Mouse (Mus musculus) kidney, postnatal 0 days (tissue): ENCODE measurements around the gene Capn2. TPM values are rescaled to one million over a fixed set of nuclear protein-coding genes. Genes with fewer than 3 reads are reported as not detected.

Experiments used
- ATAC-seq: fragments of 200-750 bp; cut with Nextera tagmentation; replicated peaks from 2 replicates; pipeline ENCODE4 v1.8.0; 2017; ENCODE audit warnings: low read depth, moderate number of reproducible peaks, moderate TSS enrichment, moderate library complexity; ENCODE audit not compliant: low FRiP score
- DNase-seq: peaks from one replicate; pipeline ENCODE4 v3.0.0-alpha.2; 2016; ENCODE audit warnings: low spot score
- H3K27ac ChIP-seq: fragments of 300-500 bp; sonication (generic); 2 replicates; pipeline ENCODE4 v1.5.1; 2014; ENCODE audit warnings: mild to moderate bottlenecking
- H3K27me3 ChIP-seq: fragments of 300-500 bp; sonication (generic); 2 replicates; pipeline ENCODE4 v1.6.1; 2014; ENCODE audit warnings: low read length, mixed read lengths; ENCODE audit not compliant: insufficient read depth
- H3K36me3 ChIP-seq: fragments of 300-500 bp; sonication (generic); 2 replicates; pipeline ENCODE4 v1.6.1; 2014; ENCODE audit warnings: low read length, mixed read lengths; ENCODE audit not compliant: insufficient read depth
- H3K4me1 ChIP-seq: fragments of 300-500 bp; sonication (generic); replicated peaks from 2 replicates; pipeline ENCODE4 v1.6.1; 2014; ENCODE audit warnings: antibody characterized with exemption, low read length, mixed read lengths; ENCODE audit not compliant: insufficient read depth
- H3K4me2 ChIP-seq: fragments of 300-500 bp; sonication (generic); 2 replicates; pipeline ENCODE4 v1.6.1; 2014; ENCODE audit warnings: mild to moderate bottlenecking, low read length, moderate library complexity, mixed read lengths
- H3K4me3 ChIP-seq: fragments of 300-500 bp; sonication (generic); replicated peaks from 2 replicates; pipeline ENCODE4 v1.5.1; 2014; ENCODE audit warnings: low read depth, low read length
- H3K9ac ChIP-seq: fragments of 300-500 bp; sonication (generic); 2 replicates; pipeline ENCODE4 v1.6.1; 2014; ENCODE audit warnings: low read depth, low read length
- H3K9me3 ChIP-seq: fragments of 300-500 bp; sonication (generic); replicated peaks from 2 replicates; pipeline ENCODE4 v1.6.1; 2016; ENCODE audit warnings: low read length, inconsistent platforms, mixed read lengths
- CTCF ChIP-seq: IDR thresholded peaks from 2 replicates; pipeline ENCODE4 v1.5.1; 2016; ENCODE audit warnings: antibody characterized with exemption, low read depth, mild to moderate bottlenecking, moderate library complexity
- WGBS: fragments of 180-500 bp; shearing (Covaris S2); extraction: QIAGEN DNeasy Blood & Tissue Kit; methylation state at CpG from one replicate; pipeline ENCODE4 v1.1.7; 2014; 5-methylcytosine and 5-hydroxymethylcytosine counted together
- polyA plus RNA-seq: library from polyadenylated mRNA; unstranded; fragments of >200 nt; fragmentation: Nextera tagmentation; extraction: Ambion mirVana; gene quantifications from 2 replicates; pipeline ENCODE4 v1.2.1, GENCODE M21; 2015

Capn2 gene
- polyA plus RNA-seq, 1 experiment from 2014 or later: 95.1 TPM

- DNase-seq (peak; percentile 98), ATAC-seq (peak; percentile 94)
- Histone ChIP-seq H3K27ac (no peak overlapping the region), H3K4me1 (peaks cover 10% of the 10 kb centered on the region), H3K27me3 (no peaks in the 10 kb centered on the region), H3K36me3 (peaks cover 40% of the 10 kb centered on the region; the same call in 1 of the 2 replicates), H3K9me3 (no peaks in the 10 kb centered on the region), H3K4me3 (no peak overlapping the region), H3K4me2 (peak overlapping the region; percentile 31; the same call in 1 of the 2 replicates), H3K9ac (no peak overlapping the region)
- TF ChIP-seq CTCF: peak; percentile 98
- WGBS: 11% methylated on average over 21 of the region's 21 CpGs
Measured at GRCm38 (mm10) chr1:182489803-182490452, 27.5 kb downstream of the Capn2 start.

GRCm38 (mm10) chr1:182488503-182488902, 28.9 kb downstream of the Capn2 start:
- H3K4me3 ChIP-seq: no peak overlapping the region
- H3K36me3 ChIP-seq: peaks cover 41% of the 10 kb centered on the region; the same call in 1 of the 2 replicates
- no peak for TF ChIP-seq CTCF
- no peak overlapping the region for H3K9ac ChIP-seq
- H3K27me3 ChIP-seq: no peaks in the 10 kb centered on the region
- ATAC-seq (no peak), DNase-seq (no peak)
- H3K9me3 ChIP-seq: no peaks in the 10 kb centered on the region
- H3K4me2 ChIP-seq: no peak overlapping the region
- H3K4me1 ChIP-seq: no peaks in the 10 kb centered on the region
- H3K27ac ChIP-seq: no peak overlapping the region
- 87% methylated on average over 10 of the region's 10 CpGs for WGBS

- ATAC-seq: no peak
- H3K9ac ChIP-seq: no peak overlapping the region
- peak overlapping the region; percentile 60; the same call in 1 of the 2 replicates for H3K27ac ChIP-seq
- peaks cover 10% of the 10 kb centered on the region for H3K4me1 ChIP-seq
- H3K27me3 ChIP-seq: no peaks in the 10 kb centered on the region
- no peaks in the 10 kb centered on the region for H3K9me3 ChIP-seq
- no peak overlapping the region for H3K4me3 ChIP-seq
- WGBS: 74% methylated on average over 12 of the region's 12 CpGs
- H3K4me2 ChIP-seq: no peak overlapping the region
- DNase-seq: peak; percentile 70
- peaks cover 34% of the 10 kb centered on the region; the same call in 1 of the 2 replicates for H3K36me3 ChIP-seq
- TF ChIP-seq CTCF: no peak
Measured at GRCm38 (mm10) chr1:182483910-182484274, 33.5 kb downstream of the Capn2 start.

- DNase-seq (no peak), ATAC-seq (no peak)
- TF ChIP-seq CTCF: no peak
- Histone ChIP-seq H3K9ac (no peak overlapping the region), H3K27me3 (no peaks in the 10 kb centered on the region), H3K36me3 (peaks cover 28% of the 10 kb centered on the region; the same call in 1 of the 2 replicates), H3K9me3 (no peaks in the 10 kb centered on the region), H3K4me2 (no peak overlapping the region), H3K4me1 (peaks cover 10% of the 10 kb centered on the region), H3K4me3 (no peak overlapping the region), H3K27ac (peak overlapping the region; percentile 82; the same call in 1 of the 2 replicates)
- 87% methylated on average over 14 of the region's 14 CpGs for WGBS
Measured at GRCm38 (mm10) chr1:182482991-182483909, 34.2 kb downstream of the Capn2 start.

GRCm38 (mm10) chr1:182481646-182482295, 35.6 kb downstream of the Capn2 start:
- Histone ChIP-seq H3K4me3 (no peak overlapping the region), H3K4me2 (no peak overlapping the region), H3K27ac (peak overlapping the region; percentile 82), H3K9ac (no peak overlapping the region), H3K27me3 (no peaks in the 10 kb centered on the region), H3K4me1 (peaks cover 10% of the 10 kb centered on the region), H3K9me3 (no peaks in the 10 kb centered on the region), H3K36me3 (peaks cover 34% of the 10 kb centered on the region)
- peak; percentile 33 for ATAC-seq
- peak; percentile 28 for DNase-seq
- WGBS: 54% methylated on average over 10 of the region's 10 CpGs
- TF ChIP-seq CTCF: no peak

GRCm38 (mm10) chr1:182481138-182481537, 36.3 kb downstream of the Capn2 start:
- TF ChIP-seq CTCF: no peak
- ATAC-seq (no peak), DNase-seq (no peak)
- H3K4me2 ChIP-seq: no peak overlapping the region
- peaks cover 32% of the 10 kb centered on the region for H3K36me3 ChIP-seq
- peak overlapping the region; percentile 82 for H3K27ac ChIP-seq
- H3K9me3 ChIP-seq: no peaks in the 10 kb centered on the region
- no peak overlapping the region for H3K4me3 ChIP-seq
- WGBS: 87% methylated on average over 7 of the region's 7 CpGs
- no peak overlapping the region for H3K9ac ChIP-seq
- no peaks in the 10 kb centered on the region for H3K27me3 ChIP-seq
- peaks cover 10% of the 10 kb centered on the region for H3K4me1 ChIP-seq
